Mouse (Mus musculus): ENCODE data around the gene Gm49395.

Gm49395 gene

DNA sequence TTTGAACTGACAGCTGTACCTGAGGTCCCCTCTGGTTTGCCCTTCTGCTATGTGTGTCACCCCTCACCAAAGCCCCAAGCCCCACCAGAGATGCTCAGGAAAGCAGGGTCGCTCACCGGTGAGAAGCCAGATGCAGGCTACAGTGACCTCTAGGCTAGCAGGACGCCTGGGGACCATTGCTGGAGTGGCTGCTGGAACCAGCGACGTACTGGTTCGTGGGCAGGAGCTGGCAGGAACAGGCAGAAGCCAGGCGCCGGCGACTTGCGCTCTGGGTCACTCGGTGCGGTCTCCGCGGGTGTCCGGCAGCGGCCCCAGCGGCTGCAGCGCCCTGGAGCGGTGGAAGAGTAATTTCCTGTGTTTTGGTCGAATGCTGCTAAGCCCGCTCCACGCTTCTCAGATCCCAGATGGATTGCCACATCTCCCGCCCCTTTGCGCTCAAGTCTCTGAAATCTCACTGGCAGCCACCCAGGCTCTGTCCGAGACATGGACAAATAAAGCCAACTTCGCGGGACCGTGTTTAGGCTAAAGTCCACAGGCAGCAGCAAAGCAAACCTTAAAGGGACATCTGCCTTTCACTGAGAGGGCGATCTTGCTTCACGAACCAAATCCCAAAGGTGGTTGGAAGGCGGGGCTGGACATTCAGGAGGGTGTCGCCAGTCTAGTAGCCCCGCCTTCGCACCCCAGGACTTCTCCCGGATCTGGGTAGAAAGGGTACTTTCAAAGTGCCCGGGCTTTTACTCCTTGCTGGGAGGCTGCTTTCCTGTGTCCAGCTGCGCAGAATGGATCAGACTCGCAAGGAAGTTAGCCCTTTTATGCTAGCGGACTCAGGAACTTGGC lies at the start of gene Gm49395, which contains the start of gene Itga1:
TSS of gene Gm49395 (minus strand) at position 567 of the 837 bp plus-strand sequence.
TSS of gene Itga1 (minus strand) at position 610 of the 837 bp plus-strand sequence.
- in situ Hi-C loops (cut with MboI; ENCODE audit: low pct_unique_long_range_greater_than_20kb in 1 of 2, low sequenced_read_pairs in 2 of 2, unreplicated experiment in 1 of 2), result no loop called here

DNA sequence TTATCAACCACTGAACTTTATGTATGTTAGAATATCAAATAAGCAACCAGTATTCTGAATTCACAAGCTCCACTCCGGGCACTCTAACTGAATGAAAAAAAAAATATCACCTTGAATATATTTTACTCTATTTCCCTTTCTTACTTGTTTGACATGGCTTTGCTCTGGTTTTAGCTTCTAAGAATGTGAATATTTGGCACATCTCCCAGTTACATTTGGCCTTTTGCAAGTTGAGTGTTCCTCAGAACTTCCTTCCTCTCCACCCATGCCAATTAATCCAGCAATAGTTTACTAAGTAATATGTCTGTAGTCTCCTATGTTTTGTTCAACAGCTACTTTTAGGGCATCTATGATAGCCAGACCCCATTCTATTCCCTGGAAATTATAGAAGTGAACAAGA lies 48.9 kb upstream of the Gm49395 start:
- in situ Hi-C loops (cut with MboI; ENCODE audit: low pct_unique_long_range_greater_than_20kb in 1 of 2, low sequenced_read_pairs in 2 of 2, unreplicated experiment in 1 of 2), result no loop called here

DNA sequence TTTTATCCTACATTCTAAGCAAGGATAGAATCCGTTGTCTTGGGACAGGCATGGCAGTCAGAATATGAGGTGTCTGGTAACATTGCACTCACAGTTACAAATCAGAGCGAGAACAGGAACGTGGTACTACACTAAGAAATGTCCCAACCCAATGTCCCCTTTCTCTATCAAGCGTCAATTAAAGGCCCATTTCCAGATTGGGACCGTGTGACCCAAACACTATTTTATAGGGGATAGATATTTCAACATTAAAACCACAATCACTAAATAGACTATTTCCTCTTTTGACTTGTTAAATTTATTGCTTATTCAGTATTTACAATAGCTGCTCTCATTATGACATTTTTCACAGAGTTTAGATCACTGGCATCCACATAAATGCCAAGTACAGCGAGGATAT lies 48.1 kb upstream of the Gm49395 start:
- in situ Hi-C loops (cut with MboI; ENCODE audit: low pct_unique_long_range_greater_than_20kb in 1 of 2, low sequenced_read_pairs in 2 of 2, unreplicated experiment in 1 of 2), result no loop called here

DNA sequence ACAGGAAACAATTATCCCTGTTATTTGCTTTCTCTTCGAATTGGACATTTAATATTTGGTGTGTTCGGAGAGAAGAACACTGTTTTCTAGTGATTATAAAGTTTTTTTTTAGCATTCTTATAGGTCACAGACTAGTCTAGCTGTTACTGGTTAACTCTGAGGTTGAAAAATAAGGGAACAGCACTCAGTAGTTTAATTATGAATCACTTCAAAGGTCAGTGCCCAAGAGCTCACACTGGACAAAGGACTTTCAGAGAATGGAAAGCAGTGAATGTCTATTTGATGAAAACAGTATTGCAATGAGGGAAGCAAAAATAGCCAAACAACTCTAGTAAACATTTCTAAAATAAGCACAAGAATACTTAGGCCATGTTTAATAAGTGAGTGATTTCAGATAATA lies 41.9 kb upstream of the Gm49395 start:
- in situ Hi-C loops (cut with MboI; ENCODE audit: low pct_unique_long_range_greater_than_20kb in 1 of 2, low sequenced_read_pairs in 2 of 2, unreplicated experiment in 1 of 2), result no loop called here

- in situ Hi-C loops (cut with MboI; ENCODE audit: low pct_unique_long_range_greater_than_20kb in 1 of 2, low sequenced_read_pairs in 2 of 2, unreplicated experiment in 1 of 2), result no loop called here
Measured at GRCm38 (mm10) chr13:115142066-115142465, 40.3 kb upstream of the Gm49395 start.

- in situ Hi-C loops (cut with MboI; ENCODE audit: low pct_unique_long_range_greater_than_20kb in 1 of 2, low sequenced_read_pairs in 2 of 2, unreplicated experiment in 1 of 2), result no loop called here
Measured at GRCm38 (mm10) chr13:115138513-115138912, 36.8 kb upstream of the Gm49395 start.

DNA sequence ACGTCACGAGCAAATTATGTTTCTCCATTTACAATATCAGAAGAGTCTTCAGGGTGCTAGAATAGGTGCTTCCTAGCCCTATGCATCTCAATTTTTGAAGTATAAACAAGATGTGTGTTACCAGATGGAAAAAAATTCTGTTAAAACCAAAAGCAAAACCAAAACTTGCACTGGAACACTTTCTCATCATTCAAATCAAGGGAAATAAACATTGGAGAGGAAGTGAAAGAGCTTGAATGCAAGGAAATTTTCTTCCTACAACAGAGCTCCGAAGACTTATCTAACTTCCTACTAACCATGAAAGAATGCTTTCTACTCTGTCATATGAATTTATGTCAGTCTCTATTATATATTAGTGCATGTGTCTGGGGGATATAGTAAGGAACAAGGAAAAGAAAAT lies 35.0 kb upstream of the Gm49395 start:
- in situ Hi-C loops (cut with MboI; ENCODE audit: low pct_unique_long_range_greater_than_20kb in 1 of 2, low sequenced_read_pairs in 2 of 2, unreplicated experiment in 1 of 2), result no loop called here

DNA sequence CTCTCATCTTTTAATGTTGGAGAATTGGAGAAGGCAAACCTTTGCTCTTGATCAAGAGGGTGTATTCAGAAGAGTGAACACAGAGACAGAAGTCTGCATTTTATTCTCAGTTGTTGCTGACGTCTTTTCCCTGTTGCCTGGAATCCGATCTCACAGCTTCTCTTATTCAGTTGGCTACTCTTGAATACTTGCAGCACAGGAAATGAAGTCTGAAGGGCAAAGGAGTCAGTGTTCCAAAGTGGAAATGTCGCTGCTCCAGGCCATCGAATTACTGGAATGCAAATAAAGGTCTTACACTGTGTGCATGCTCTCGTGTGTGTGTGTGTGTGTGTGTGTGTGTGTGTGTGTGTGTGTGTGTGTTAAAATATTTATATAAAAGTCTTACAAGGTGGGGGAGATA lies 30.7 kb upstream of the Gm49395 start:
- in situ Hi-C loops (cut with MboI; ENCODE audit: low pct_unique_long_range_greater_than_20kb in 1 of 2, low sequenced_read_pairs in 2 of 2, unreplicated experiment in 1 of 2), result no loop called here

DNA sequence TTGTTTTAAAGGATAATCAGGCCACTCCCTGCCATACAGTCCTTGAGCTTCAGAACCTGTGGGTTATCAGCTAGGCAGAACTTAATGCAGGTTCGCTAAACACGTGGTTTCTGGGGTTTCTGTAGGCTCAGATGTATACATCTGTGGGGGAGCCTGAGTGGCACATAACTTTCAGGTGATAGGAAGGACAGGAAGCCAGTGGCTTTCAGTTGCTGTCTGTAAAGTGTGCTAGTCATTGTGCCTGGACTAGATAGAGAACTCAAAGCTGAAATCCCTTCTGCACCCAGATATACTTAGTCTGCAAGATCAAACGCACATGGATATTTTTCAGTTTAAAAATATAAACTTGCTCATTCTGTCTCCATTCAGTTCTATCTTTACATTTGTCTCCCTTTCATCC lies 29.7 kb upstream of the Gm49395 start:
- in situ Hi-C loops (cut with MboI; ENCODE audit: low pct_unique_long_range_greater_than_20kb in 1 of 2, low sequenced_read_pairs in 2 of 2, unreplicated experiment in 1 of 2), result no loop called here

DNA sequence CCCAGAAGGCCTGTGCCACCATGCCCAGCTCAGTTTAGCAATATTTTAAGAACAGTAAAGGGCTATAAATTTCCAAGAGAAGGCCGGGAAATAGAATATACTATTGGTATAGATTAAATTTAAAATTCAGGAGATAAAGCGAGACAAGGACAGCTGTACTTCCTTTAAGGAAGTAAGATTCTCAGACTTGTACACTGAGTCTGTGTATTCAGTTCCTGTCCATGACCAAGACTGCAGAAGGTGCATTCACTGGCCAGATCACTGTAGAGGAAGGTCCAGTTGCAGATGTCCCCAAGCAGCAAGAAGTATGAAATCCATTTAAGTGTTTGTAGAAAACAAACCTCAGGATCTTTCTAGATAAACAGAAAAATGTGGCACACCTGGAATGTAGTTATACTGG lies 28.3 kb upstream of the Gm49395 start:
- in situ Hi-C loops (cut with MboI; ENCODE audit: low pct_unique_long_range_greater_than_20kb in 1 of 2, low sequenced_read_pairs in 2 of 2, unreplicated experiment in 1 of 2), result no loop called here

- in situ Hi-C loops (cut with MboI; ENCODE audit: low pct_unique_long_range_greater_than_20kb in 1 of 2, low sequenced_read_pairs in 2 of 2, unreplicated experiment in 1 of 2), result no loop called here
Measured at GRCm38 (mm10) chr13:115127826-115128225, 26.1 kb upstream of the Gm49395 start.

- in situ Hi-C loops (cut with MboI; ENCODE audit: low pct_unique_long_range_greater_than_20kb in 1 of 2, low sequenced_read_pairs in 2 of 2, unreplicated experiment in 1 of 2), result no loop called here
Measured at GRCm38 (mm10) chr13:115126534-115126933, 24.8 kb upstream of the Gm49395 start.

- in situ Hi-C loops (cut with MboI; ENCODE audit: low pct_unique_long_range_greater_than_20kb in 1 of 2, low sequenced_read_pairs in 2 of 2, unreplicated experiment in 1 of 2), result no loop called here
Measured at GRCm38 (mm10) chr13:115125130-115125529, 23.4 kb upstream of the Gm49395 start.

- in situ Hi-C loops (cut with MboI; ENCODE audit: low pct_unique_long_range_greater_than_20kb in 1 of 2, low sequenced_read_pairs in 2 of 2, unreplicated experiment in 1 of 2), result no loop called here
Measured at GRCm38 (mm10) chr13:115124521-115124920, 22.8 kb upstream of the Gm49395 start.

DNA sequence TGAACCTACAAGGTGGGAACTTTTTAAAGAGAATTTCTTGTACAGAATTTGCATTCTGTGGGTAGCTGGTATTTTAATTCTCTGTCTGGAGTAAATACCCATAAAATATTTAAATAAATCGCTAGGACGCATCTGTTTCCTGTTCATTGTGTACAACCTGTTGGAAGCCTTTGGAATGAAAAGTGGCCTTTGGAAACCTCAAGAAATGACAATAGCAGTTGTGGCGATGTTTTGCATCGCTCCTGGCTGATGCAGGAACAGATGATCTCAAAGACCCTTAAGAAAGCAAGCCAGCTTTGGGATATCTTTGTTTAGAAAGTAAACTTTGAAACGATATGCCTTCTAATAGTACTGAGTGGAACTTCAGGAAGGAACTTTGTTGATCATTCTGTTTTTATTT lies 17.0 kb upstream of the Gm49395 start:
- in situ Hi-C loops (cut with MboI; ENCODE audit: low pct_unique_long_range_greater_than_20kb in 1 of 2, low sequenced_read_pairs in 2 of 2, unreplicated experiment in 1 of 2), result no loop called here

GRCm38 (mm10) chr13:115118195-115118594 lies 16.5 kb upstream of the Gm49395 start:
- in situ Hi-C loops (cut with MboI; ENCODE audit: low pct_unique_long_range_greater_than_20kb in 1 of 2, low sequenced_read_pairs in 2 of 2, unreplicated experiment in 1 of 2), result no loop called here

DNA sequence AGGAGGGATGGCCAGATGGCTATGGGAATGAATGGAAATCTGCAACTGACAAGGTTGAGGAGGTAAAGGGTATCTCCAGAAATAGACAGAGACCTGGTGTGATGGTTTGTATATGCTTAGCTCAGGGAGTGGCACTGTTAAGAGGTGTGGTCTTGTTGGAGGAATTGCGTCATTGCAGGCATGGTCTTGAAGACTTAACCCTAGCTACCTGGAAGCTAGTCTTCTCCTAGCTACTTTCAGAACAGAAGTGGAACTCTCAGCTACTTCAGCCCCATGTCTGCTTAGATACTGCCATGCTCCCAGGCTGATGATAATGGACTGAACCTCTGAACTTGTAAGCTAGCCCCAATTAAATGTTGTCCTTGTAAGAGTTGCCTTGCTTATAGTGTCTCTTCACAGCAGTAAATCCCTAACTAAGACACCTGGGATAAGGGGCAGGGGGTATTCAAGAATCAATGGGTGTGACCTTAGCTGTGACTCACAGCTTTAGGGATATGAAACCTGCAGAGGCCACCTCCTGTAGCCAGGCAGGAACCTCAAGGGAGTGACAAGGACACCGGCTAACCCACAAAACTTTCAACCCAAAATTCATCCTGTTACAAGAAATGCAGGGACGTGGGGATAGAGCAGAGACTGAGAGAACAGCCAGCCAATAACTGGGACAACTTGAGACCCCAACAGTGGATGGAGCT lies 15.4 kb upstream of the Gm49395 start:
- in situ Hi-C loops (cut with MboI; ENCODE audit: low pct_unique_long_range_greater_than_20kb in 1 of 2, low sequenced_read_pairs in 2 of 2, unreplicated experiment in 1 of 2), result no loop called here

DNA sequence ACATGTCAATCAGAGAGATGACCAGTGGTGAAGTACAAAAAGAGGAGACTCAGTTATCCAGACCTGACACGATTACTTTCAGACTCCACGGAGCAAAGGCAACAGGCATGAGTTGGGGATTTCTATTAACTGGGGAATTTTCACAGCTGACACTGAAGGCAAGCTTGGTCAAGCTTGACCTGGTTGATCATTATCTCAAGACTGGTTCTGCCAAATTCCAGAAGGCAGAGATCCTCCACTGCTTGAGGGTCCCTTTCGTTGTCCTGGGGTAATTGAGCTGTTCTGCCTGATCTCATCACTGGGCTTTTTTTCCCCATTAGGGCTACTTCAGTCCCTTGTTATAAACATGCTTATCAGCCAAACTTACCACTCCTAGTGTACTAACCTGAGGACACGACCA lies 7.9 kb upstream of the Gm49395 start:
- in situ Hi-C loops (cut with MboI; ENCODE audit: low pct_unique_long_range_greater_than_20kb in 1 of 2, low sequenced_read_pairs in 2 of 2, unreplicated experiment in 1 of 2), result no loop called here

GRCm38 (mm10) chr13:115107436-115107835 lies 5.7 kb upstream of the Gm49395 start:
- in situ Hi-C loops (cut with MboI; ENCODE audit: low pct_unique_long_range_greater_than_20kb in 1 of 2, low sequenced_read_pairs in 2 of 2, unreplicated experiment in 1 of 2), result no loop called here

DNA sequence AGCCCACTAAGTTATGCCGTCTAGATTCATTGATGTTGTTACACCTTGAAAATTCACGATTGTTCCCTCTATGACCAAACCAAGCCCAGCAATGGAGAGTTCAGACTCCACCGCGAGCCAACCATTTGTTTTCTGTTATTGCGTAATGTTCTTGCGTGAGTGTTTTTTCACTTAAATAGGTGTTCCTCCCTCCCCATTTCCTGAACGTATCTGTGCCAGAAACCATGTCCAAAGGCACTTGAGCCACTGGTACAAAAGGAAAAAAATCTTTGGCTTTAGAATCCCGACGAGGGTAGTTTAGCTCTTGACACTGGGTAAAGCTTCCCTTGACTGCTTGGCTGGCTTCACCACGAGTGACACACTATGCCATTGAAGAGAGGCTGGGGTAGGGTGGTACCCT lies 4.5 kb upstream of the Gm49395 start:
- in situ Hi-C loops (cut with MboI; ENCODE audit: low pct_unique_long_range_greater_than_20kb in 1 of 2, low sequenced_read_pairs in 2 of 2, unreplicated experiment in 1 of 2), result no loop called here
